Mouse (Mus musculus) cerebellum, adult 11 months (tissue): ENCODE results near the gene Tars2.
"Not testable (repeated sequence)": the region's sequence is repeated elsewhere in the genome, so short reads cannot be mapped to it uniquely, and the experiment has no call there.

Experiments used
- DNase-seq: peaks from one replicate; pipeline ENCODE4 v3.0.0; 2022

The Tars2 gene

GRCm38 (mm10) chr3:95760106-95760505 lies at the start of gene Tars2:
Gene Tars2, minus strand, starts transcription at chr3:95760206.
- DNase-seq, result no peak

- DNase-seq, result no peak
Observed at GRCm38 (mm10) chr3:95808384-95808783, 48.4 kb upstream of the Tars2 start.

- DNase-seq, result not testable (repeated sequence)
Observed at GRCm38 (mm10) chr3:95807630-95808029, 47.6 kb upstream of the Tars2 start.

DNA sequence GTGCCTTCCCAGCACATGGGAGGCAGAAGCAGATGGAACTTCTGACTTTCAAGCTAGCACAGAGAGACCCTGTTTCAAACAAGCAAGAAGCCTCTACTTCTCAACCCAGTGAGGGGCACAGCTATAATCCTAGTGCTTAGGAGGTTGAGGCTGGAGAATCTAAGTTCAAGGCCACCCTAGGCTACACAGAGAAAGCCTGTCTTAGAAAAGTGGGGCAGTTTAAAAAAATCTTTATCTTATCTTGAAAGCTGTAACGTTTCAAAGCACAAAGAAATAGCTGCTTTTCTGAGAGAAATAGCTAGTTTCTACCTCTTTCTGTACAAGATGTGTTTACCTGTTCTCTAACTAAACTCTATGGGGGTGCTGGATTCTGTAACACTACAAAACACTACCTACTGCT lies 46.7 kb upstream of the Tars2 start:
- DNase-seq, result no peak

GRCm38 (mm10) chr3:95803851-95804250 lies 43.8 kb upstream of the Tars2 start:
- DNase-seq, result no peak

DNA sequence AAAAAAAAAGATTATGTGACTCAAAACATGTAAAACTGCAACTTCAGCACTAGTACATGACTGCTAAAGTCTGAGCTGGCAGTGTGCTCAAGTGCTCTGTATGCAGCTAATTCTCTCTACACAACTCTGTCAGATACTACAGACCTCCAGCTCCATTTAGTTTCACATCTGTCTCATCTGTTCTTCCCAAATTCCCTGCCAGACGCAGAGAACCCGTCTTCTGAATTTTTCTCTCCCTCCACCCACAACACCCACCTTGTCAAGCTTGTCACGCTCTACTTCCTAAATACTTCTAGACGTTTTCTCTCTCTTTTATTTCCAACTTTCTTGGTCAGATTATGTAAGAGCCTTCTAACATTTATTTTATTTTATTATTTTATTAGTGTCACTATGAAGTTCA lies 38.8 kb upstream of the Tars2 start:
- DNase-seq, result no peak

DNA sequence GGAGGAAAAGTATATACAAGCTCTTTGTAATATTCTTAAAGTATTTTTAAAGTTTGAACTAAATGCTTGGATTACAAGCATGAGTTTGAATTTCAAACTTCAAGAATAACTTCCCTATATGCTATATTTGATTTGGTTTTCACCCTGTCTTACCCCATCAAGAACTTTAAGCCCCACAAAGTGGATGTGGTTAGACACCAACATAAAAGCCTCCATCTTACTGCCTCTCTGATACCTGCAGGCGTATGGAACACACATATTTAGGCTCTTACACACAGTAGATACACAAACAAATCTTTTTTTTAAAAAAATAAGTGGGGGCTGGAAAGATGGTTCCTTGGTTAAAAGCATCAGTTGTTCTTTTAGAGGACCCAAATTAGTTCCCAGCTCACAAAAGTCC lies 34.3 kb upstream of the Tars2 start:
- DNase-seq, result no peak

GRCm38 (mm10) chr3:95793662-95794061 lies 33.7 kb upstream of the Tars2 start:
- DNase-seq, result no peak

DNA sequence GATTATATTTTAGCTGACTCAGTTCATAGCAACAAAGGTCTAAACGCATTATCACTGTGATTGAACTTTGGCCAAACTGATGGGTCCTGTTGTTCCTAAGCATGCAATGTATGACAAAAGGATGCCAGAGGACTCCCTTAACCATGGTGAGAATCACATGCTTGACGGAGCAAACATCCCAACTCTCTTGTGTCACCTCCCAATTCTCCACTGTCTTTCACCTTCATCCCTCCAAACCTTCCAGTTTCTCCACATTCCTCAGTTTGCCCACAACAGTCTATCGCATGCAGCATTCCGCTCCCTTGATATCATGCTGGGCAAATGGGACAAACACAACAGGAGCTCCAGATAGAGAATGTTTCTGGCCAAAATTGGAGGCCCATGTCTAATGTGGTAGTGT lies 25.5 kb upstream of the Tars2 start:
- DNase-seq, result no peak

DNA sequence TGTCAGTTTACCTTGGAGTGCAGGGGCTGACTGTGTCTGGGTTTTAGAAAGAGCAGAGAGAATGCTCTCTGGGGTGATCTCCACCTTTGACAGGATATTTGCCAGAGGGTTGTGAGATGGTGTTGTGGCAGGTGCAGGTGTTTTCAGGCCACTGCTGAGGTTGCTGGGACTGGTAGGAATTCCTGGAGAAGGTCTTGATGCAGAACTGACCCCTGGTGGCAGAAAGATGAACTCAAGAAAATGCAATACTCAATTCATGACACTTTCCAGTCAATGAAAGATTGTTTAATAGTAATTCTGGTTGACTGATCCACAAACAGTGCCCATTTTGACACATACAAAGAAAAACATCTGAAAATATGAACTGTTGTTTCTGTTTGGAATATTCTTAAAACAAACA lies 12.0 kb upstream of the Tars2 start:
- DNase-seq, result no peak

DNA sequence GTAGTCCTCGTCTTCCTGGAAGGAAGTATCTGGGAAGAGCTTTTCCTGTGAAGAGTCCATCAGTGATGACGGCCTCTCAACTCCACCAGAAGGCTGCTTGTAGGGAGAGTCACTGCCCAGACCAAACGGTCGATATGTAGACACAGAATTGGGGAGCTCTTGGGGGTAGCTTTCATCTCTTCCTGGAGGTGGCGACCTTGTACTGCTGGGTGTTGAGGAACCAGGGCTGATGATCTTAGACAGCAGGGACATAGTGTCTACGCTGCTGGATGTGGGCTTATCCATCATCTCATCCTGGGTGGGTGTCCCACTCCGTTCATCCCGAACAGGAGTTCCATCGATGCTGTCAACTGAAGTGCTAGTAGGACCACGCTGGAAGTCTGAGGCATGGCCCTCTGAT lies 5.5 kb upstream of the Tars2 start:
- no peak for DNase-seq

DNA sequence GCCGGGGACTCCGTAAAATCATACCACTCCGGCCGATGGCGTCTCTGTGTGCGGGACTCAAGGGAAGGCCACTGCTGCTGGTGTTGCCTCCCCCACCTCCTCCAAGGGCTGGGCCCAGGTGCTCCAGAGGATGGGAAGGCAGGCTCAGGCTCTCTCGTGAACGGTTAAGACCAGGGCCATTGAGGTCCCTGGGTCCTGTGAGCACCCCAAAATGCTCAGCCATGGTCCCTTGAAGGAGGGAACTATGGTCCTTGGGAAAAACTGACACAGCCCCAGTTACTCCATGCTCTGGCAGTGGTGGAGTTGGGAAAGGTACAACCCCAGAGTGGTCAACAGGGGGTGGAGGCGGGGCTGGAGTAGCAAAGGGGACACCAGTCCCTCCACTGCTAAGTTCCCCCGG lies 3.8 kb upstream of the Tars2 start:
- DNase-seq, result no peak

DNA sequence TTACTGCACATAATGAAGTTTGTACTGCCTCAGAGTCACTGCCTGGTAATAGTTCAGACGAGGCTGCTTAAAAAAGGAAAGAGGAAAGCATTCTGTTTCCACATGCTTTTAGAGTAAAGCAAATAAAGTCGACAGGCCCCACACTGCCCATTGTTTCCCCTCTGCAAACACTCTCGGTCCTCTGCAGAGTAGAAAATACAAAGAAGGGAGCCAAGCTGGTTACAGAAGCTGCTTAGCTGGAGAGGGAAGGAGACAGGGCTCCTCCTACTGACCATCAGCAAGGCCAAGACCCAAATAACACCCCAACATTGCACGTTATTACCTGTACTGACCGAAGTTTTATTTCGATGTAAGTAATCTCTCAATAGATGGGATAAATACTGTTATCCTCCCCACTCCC lies 3.0 kb upstream of the Tars2 start:
- DNase-seq, result no peak

DNA sequence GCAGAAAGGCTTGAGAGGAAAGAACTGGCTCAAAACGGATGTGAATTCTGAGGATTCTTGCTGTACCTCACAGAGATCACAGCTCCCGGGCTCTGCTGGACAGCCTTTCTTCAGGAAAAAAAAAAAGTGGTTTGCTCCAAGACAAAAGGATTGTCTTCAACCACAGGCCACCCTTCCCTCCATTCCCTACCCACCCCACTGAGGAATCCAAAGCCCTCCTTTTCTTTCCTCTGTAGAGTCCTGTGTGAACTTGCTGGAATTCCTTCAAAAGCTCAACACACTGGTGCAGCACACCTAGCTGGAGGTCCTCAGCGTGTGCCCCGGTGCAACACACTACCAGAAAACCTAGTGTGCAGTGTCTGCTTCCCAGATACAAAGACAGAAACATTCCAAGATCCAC lies 1.8 kb upstream of the Tars2 start:
- no peak for DNase-seq

DNA sequence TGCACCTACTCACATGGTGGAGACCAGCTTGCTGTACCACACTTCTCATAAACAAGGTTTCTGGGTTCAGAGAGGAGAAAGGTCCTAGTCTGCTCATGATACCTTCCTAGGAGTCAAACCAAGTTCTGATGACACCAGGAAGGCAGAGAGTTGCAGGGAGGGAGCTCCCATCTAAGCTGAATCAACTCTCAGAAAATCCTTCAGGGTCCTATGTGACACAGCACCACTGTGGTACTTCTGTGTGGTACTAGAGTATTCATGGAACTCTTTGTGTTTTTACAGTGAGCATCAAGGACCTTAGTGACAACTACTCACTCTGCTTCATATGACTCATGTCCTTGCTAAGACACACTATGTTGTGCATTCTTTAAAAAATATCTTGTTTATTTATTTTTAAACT lies 650 bp upstream of the Tars2 start:
- no peak for DNase-seq

- no peak for DNase-seq
Observed at GRCm38 (mm10) chr3:95758467-95759218, 1.4 kb downstream of the Tars2 start.

DNA sequence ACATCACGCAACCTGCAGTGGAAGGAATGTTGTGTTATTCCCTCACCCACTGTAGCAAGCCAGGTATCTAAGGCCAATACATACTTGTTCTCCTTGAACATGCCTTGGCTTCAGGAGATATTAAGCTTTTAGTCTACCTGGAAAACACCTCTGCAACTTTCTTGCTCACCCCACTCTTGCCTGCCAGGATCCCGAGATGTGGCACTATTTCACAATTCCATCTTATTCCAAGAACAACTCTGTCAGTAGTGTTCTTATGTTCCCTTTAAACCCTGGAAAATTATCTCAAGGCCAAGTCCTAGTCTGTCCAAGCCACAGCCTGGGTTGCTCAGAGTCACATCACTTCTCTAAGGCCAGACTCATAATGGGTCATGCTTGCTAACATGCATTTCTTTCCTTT lies 3.2 kb downstream of the Tars2 start:
- no peak for DNase-seq

GRCm38 (mm10) chr3:95754345-95755206 lies 5.4 kb downstream of the Tars2 start:
- DNase-seq, result peak; percentile 93

DNA sequence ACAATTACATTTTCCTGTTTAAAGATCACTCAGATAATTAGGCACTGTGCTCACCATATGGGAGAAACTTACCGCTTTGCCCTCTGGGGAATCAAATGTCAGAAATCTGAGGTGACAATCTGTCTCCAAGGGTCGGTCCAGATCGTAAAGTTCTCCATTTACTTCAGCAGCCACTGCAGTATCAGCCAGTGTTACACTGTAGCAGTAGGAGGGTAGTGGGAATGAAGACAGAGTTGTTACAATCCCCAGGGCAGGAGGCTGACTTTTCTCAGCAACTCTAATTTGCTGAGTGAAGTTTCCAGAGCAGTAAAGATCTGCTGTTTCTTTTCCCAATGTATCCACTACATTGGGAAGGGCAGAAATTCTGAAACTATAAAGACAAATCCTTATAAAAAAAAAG lies 7.1 kb downstream of the Tars2 start:
- no peak for DNase-seq

DNA sequence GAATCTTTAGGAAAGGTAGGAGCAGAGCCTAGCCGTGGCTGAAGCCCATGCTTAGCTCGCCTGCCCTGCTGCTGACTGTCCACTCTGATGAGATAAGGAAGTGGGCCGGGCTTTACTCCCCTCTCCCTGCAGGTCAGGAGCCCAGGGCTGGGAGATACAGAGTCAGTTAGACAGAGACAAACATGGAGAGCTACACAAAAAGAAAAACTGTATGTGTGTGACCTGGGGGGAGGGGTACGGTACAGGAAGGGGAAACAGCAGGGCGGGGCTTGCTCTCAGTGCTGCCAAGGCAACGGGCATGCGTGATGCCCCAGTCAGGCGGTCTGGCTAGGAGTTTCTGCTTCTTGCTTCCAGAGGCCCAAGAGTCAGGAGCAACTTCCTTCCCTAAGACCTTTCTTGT lies 19.6 kb downstream of the Tars2 start:
- no peak for DNase-seq

GRCm38 (mm10) chr3:95739353-95740104 lies 20.5 kb downstream of the Tars2 start, which contains the start of gene Ecm1:
Gene Ecm1, minus strand, starts transcription at chr3:95739569.
- no peak for DNase-seq

DNA sequence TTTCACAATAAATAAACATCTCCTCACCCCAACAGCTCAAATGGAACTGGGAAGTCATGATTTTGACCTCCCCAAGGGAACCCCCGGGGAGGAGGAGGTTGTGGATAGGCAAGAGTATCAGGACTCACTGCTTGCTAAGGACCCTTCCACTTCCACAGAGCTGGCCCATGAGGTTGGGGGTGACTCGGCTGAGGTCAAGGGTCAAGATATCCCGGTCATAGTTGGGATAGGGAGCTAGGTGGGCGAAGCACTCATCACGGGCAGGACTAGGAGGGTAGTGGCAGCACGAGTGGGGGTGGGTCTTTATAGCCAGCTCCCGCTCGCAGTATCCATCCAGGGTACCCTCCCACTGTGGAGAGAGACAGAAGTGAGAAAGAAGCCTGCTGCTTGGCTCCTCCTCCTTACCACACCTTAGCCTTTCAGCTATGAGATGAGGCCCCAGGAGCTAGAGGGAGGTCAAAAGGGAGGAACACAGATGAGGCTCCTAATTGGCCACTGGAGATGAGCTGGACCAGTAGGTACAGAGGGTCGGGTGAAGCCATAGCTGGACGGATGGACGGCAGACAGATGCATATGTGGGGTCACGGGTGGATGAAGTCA lies 24.8 kb downstream of the Tars2 start:
- no peak for DNase-seq

- DNase-seq, result no peak
Observed at GRCm38 (mm10) chr3:95734092-95734702, 25.8 kb downstream of the Tars2 start.
